Comparison of ENCODE assay signal across 15 mouse cellular contexts in the genomic region with DNA sequence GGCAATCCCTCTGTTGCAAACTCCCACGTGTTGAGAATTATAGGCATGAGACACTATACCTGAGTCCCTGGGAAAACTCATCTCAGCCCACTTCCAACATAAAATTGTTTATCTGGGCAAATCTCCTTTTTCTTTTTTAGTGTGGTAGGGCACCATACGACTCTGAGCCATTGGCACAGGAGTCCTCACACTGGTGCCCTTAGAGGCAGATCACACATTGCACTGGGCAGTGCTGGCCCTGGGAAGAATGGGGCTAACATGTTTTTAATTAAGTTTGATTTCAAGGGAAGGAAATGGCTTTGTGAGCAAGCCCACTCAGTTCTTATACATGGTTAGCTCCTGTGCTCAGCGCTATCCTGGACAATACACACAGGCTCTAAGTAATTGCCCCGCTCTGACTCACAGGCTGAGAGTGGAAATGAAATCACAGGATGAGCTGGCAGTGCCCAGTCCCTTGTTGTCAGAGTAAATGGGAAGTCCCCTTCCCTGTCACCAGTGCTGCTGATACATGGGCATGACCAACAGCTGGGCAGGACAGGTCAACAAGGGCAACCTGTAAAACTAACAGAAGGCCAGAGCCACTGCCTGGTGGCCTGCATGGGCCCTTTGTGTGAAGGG.
DNase-seq lines count a peak whose midpoint lies in the region; ATAC-seq and TF ChIP-seq lines count a peak whose summit lies in the region.
"Had no signal": no experiment of that assay in that cellular context is flagged by ENCODE, and none has a peak within 500 bp of the region (broad histone marks: within the 10 kb centered on the region; RNA-seq: fewer than 3 reads in every experiment).

No protein-coding gene starts in this region.

- in situ Hi-C loops in Patski (cut with MboI; ENCODE audit: low pct_unique_long_range_greater_than_20kb): no loop called here

- WGBS in midbrain, embryonic 10.5 days: 84% methylated on average over 4 of the region's 4 CpGs
- WGBS in midbrain, embryonic 11.5 days: 88% methylated on average over 4 of the region's 4 CpGs
- 80% methylated on average over 4 of the region's 4 CpGs for WGBS in liver, embryonic 11.5 days

- no peak for DNase-seq in midbrain, embryonic 10.5 days (ENCODE audit: low spot score)
- DNase-seq in midbrain, embryonic 11.5 days (ENCODE audit: low spot score, missing footprints): no peak
- peak; percentile 67 for DNase-seq in Patski (ENCODE audit: low read depth, low spot score)
- DNase-seq in brain, embryonic 14.5 days (ENCODE audit: low read depth): peak; percentile 30
- no peak for DNase-seq in liver, embryonic 11.5 days (ENCODE audit: low spot score)
- DNase-seq: cerebellum, adult 11-12 months; gastrocnemius, adult 2 months; heart, postnatal 36 days had no signal

- no peak overlapping the region for H3K4me3 ChIP-seq in midbrain, embryonic 10.5 days
- no peak overlapping the region for H3K4me3 ChIP-seq in midbrain, embryonic 11.5 days (ENCODE audit: low read depth, low read length)
- no peak overlapping the region for H3K4me3 ChIP-seq in myocyte
- H3K4me3 ChIP-seq in liver, embryonic 11.5 days (ENCODE audit: low read depth, low read length): no peak overlapping the region
- H3K4me3 ChIP-seq: gastrocnemius, adult 2 months; heart, embryonic 10.5 days; left cerebral cortex, adult 2 months had no signal

- no peaks in the 10 kb centered on the region for H3K79me2 ChIP-seq in myocyte (ENCODE audit: control insufficient read depth, insufficient read depth)

- no peaks in the 10 kb centered on the region for H3K36me3 ChIP-seq in midbrain, embryonic 10.5 days
- H3K36me3 ChIP-seq in midbrain, embryonic 11.5 days (ENCODE audit: control insufficient read depth, insufficient read depth, low read length): no peaks in the 10 kb centered on the region
- no peaks in the 10 kb centered on the region for H3K36me3 ChIP-seq in myocyte (ENCODE audit: control insufficient read depth, insufficient read depth)
- no peaks in the 10 kb centered on the region for H3K36me3 ChIP-seq in liver, embryonic 11.5 days (ENCODE audit: control insufficient read depth, insufficient read depth, low read length)
- H3K36me3 ChIP-seq: G1E; heart, embryonic 10.5 days had no signal

- no peak overlapping the region for H3K4me2 ChIP-seq in midbrain, embryonic 11.5 days
- H3K4me2 ChIP-seq in myocyte (ENCODE audit: low read depth): peak overlapping the region; percentile 36
- H3K4me2 ChIP-seq in liver, embryonic 11.5 days: no peak overlapping the region

- no peak overlapping the region for H3K9ac ChIP-seq in midbrain, embryonic 11.5 days (ENCODE audit: low read length)
- H3K9ac ChIP-seq in liver, embryonic 11.5 days (ENCODE audit: low read depth, low read length): no peak overlapping the region
- H3K9ac ChIP-seq: liver, embryonic 14.5 days had no signal

- CTCF ChIA-PET in Patski (lab: Charles Lee): interaction anchor here (1.1 to 1.7 kb wide), 2 partner anchors 9 to 24 kb away, joined by 4 to 6 read pairs; no protein-coding TSS in a partner anchor

- H3K4me1 ChIP-seq in midbrain, embryonic 10.5 days: peaks cover 24% of the 10 kb centered on the region
- peaks cover 8% of the 10 kb centered on the region for H3K4me1 ChIP-seq in midbrain, embryonic 11.5 days (ENCODE audit: control insufficient read depth, insufficient read depth, low read length)
- no peaks in the 10 kb centered on the region for H3K4me1 ChIP-seq in liver, embryonic 11.5 days (replicated peaks; ENCODE audit: control insufficient read depth, insufficient read depth, low read length)

- no peak for TF ChIP-seq CTCF in Patski (IDR thresholded peaks at IDR 0.05)
- TF ChIP-seq CTCF in brain, embryonic 14.5 days (IDR thresholded peaks at IDR 0.05; ENCODE audit: borderline replicate concordance, extremely low read depth, insufficient read depth, insufficient read length): no peak

- no peaks in the 10 kb centered on the region for H3K9me3 ChIP-seq in midbrain, embryonic 10.5 days (replicated peaks)
- no peaks in the 10 kb centered on the region for H3K9me3 ChIP-seq in midbrain, embryonic 11.5 days (ENCODE audit: control insufficient read depth, low read length)
- no peaks in the 10 kb centered on the region for H3K9me3 ChIP-seq in liver, embryonic 11.5 days (ENCODE audit: control insufficient read depth, low read length)
- H3K9me3 ChIP-seq: heart, embryonic 10.5 days had no signal

- no peak for ATAC-seq in midbrain, embryonic 11.5 days (ENCODE audit: low FRiP score)
- ATAC-seq in Patski: peak; percentile 98
- no peak for ATAC-seq in megakaryocyte-erythroid progenitor cell, adult 5-6 weeks (replicated peaks; ENCODE audit: low FRiP score, low TSS enrichment, poor library complexity, severe bottlenecking)
- ATAC-seq in liver, embryonic 11.5 days (replicated peaks; ENCODE audit: low FRiP score): no peak
- ATAC-seq: intestine, postnatal 0 days had no signal

- H3K27me3 ChIP-seq in midbrain, embryonic 10.5 days (ENCODE audit: low read depth, poor library complexity, severe bottlenecking): peaks cover 4% of the 10 kb centered on the region; the same call in 1 of the 2 replicates
- H3K27me3 ChIP-seq in midbrain, embryonic 11.5 days (ENCODE audit: control insufficient read depth, insufficient read depth, low read length): no peaks in the 10 kb centered on the region
- H3K27me3 ChIP-seq in Patski (no peaks in the 10 kb centered on the region), myocyte (ENCODE audit: control insufficient read depth, insufficient read depth, insufficient read length) (no peaks in the 10 kb centered on the region)
- no peaks in the 10 kb centered on the region for H3K27me3 ChIP-seq in liver, embryonic 11.5 days (replicated peaks; ENCODE audit: control insufficient read depth, insufficient read depth, low read length)

- POLR2A ChIA-PET in Patski (lab: Charles Lee): no interaction called here

- 0 out of 2 replicates have a peak overlapping the region, but pooled peaks have one; percentile 28 for H3K27ac ChIP-seq in midbrain, embryonic 10.5 days (replicated peaks)
- no peak overlapping the region for H3K27ac ChIP-seq in midbrain, embryonic 11.5 days (ENCODE audit: low read depth, low read length)
- no peak overlapping the region for H3K27ac ChIP-seq in liver, embryonic 11.5 days (ENCODE audit: low read depth, low read length)
- H3K27ac ChIP-seq: gastrocnemius, adult 2 months; heart, embryonic 10.5 days; left cerebral cortex, adult 2 months; liver, embryonic 14.5 days had no signal

- no peak for TF ChIP-seq POLR2A in brain, embryonic 14.5 days (IDR thresholded peaks at IDR 0.05; ENCODE audit: borderline replicate concordance, extremely low read depth, insufficient read depth, insufficient read length, poor library complexity, severe bottlenecking)
- TF ChIP-seq POLR2A in myocyte (IDR thresholded peaks at IDR 0.05; ENCODE audit: insufficient read length, low read depth): no peak

- no peak overlapping the region for H3ac ChIP-seq in myocyte (ENCODE audit: control insufficient read depth, insufficient read length)

TF ChIP-seq in myocyte, 11 proteins besides CTCF, POLR2A, EP300 and RAD21:
- TF ChIP-seq MYOD1 (IDR thresholded peaks at IDR 0.05; ENCODE audit: control insufficient read depth in 1 of 3, insufficient read length in 2 of 3, low read depth in 2 of 3): peak in 1 of 3 experiments; percentile 50
- no peak for TF ChIP-seq MYOG (IDR thresholded peaks at IDR 0.05; ENCODE audit: control insufficient read depth in 1 of 3, insufficient read depth in 1 of 3, insufficient read length in 2 of 3, low read depth in 2 of 3)

Comparison
In these comparisons a context has a peak if more than half of its experiments do, and no peak if none do; other contexts are left out.
1. DNase-seq: peak in Patski (single experiment) and brain, embryonic 14.5 days (single experiment); none in midbrain, embryonic 10.5 days (single experiment), midbrain, embryonic 11.5 days (single experiment) and liver, embryonic 11.5 days (single experiment).